Mouse (Mus musculus) fibroblast of lung, adult 2 months (primary cell): Measurements from ENCODE around the gene Sult4a1.
"Not testable (repeated sequence)": the region's sequence is repeated elsewhere in the genome, so short reads cannot be mapped to it uniquely, and the experiment has no call there.

ENCODE experiments used
- DNase-seq: peaks from one replicate; pipeline ENCODE4 v3.0.0-alpha.2; 2011; ENCODE audit warnings: low read depth

The Sult4a1 gene

DNA sequence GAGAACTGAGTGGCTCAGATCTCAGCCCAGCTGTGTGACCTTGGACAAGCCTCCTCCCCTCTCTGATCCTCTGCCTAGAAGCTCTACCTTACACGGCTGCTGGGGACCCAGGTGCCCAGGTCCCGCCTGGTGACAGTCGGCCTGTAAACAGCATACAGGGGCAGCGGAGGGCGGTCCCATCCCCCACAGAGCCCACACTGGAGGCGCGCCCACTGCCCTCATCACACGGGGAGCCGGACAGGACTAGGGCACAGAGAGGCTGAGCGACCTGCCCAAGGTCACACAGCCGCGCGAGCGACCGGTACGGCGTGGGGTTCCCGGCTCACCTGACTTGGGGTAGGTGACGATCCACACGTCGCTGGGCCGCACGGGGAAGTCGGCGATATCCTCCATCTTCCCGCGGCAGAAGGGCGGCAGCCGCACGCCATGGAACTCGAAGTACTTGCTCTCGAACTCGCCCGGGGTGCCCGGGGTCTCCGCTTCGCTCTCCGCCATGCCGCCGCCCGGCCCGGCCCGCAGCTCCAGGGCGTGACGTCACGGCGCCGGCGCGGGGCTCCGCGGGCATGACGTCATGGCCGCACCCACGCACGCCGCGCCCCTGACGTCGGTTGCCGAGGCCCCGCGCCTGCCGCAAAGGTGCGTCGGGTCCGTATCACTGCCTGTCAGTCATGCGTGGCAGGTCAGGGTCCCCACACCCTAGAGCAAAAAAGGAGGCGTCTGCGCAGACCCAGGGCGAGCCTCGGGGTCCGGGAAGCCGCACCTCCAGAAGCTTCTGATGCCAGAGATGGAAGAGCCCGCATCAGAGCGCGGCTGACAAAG lies at the start of gene Sult4a1:
TSS of gene Sult4a1 (minus strand) at position 650 of the 819 bp plus-strand sequence.
- no peak for DNase-seq

DNA sequence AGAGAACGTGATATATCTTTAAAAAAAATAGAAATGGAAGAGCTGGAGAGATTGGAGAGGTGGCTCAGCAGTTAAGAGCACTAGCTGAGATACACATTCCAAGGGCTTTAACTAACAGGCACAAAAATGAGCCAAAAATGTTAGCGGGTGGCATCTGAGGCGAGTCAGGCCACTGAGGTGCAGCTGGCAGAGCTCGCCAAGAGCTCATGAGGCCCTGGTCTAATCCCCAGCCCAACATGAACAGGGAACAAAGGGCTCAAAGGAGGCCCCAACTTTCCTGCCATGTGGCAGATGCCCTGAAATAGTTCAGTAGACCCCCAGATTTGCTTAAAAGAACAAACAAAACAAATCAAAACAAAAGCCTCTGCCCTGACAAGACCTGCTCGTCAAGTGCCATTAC lies 35.4 kb upstream of the Sult4a1 start:
- no peak for DNase-seq

DNA sequence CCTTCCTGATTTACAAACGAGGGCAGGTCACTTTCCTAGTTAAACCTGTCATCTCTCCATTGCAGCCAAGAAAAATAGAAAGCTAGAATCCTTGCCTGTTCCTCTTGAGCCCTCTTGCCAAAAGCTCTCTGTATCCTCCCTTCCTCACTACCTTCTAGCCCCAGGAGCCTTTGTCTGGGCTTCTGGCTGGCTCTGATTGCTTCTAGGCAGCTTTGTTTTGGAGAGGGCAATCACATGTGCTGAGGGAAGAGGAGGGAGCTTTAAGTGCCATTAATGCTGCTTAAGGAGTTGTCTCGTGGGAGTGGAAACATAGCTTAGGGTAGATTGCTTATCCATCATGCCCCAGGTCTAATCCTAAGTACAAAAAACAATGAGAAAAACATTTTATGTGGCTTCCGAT lies 34.6 kb upstream of the Sult4a1 start:
- no peak for DNase-seq

DNA sequence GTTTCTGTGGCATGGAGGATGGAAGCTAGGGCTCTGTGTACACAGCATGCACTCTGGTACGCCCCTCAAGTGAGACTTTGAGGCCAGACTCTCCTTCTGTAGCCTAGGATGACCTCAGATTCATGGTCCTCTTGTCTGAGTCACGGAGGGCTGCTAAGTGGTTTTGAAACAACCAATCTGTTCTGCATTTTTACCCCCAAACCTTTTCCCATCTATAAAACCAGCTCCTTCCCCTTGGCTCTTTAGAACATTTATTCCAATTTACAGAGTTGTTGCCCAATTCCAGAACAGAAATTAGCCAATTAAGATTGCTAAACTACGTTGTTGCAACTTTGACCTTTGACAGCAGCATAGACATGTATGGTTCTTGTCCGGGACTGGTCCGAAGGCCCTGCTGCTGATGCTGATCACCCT lies 34.0 kb upstream of the Sult4a1 start:
- no peak for DNase-seq

DNA sequence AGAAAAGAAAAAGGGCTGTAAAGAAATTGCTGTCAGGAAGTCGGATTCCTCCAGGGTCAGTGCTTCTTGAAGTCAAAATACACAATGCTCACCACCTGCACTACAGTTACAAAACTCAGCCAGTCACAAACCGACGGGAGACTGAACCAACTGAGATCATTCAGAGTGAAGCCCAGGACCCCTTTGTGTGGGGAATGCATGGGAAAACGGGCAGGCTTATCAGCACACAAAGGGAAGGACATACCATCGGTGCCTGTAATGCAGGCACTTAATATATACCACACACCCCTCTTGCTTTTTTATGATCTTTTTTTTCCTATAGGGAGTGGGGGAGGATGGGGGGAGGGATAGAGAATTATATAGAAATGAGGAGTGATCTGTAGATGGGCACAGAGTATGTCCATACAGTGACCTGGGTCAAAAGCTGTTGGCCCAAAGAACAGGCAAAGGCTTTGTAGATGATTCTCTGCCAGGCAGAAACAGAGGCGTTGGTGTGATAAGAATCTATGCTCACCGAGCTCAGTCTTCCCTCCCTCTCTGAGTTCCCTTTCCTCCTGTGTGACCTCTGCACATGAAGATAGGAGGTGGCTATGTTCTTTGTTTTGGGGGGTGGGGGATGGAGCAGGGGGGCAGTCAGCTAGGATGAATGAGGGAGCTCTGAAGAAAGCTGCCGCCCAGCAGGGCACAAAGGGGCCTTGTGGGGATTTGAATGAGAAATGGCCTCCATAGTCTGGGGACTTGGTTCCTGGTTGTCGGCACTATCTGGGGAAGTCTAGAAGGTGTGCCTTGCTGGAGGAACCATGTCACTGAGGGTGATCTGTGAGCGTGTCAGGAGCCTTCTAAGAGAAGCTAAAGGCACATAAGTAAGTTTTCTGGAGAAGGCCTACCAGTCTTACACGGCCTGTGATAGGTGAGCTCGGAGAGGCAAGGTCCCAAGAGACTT lies 31.2 kb upstream of the Sult4a1 start:
- DNase-seq = no peak

DNA sequence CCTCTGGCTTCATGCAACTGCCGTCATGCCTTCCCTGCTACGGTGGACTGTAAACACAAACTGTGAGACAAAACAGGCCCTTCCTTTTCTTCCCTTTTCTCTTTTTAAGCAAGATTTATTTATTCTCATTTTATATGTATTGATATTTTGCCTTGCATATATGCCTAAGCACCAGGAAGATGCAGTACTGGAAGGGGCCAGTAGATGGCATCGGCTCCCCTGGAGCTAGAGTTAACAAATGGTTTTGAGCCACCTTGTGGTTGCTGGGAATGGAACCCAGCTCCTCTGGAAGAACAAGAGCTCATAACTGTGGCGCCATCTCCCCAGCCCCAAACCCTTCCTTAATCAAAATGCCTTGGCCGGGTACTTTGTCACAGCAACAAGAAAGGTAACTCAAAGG lies 29.9 kb upstream of the Sult4a1 start:
- peak; percentile 6 for DNase-seq

DNA sequence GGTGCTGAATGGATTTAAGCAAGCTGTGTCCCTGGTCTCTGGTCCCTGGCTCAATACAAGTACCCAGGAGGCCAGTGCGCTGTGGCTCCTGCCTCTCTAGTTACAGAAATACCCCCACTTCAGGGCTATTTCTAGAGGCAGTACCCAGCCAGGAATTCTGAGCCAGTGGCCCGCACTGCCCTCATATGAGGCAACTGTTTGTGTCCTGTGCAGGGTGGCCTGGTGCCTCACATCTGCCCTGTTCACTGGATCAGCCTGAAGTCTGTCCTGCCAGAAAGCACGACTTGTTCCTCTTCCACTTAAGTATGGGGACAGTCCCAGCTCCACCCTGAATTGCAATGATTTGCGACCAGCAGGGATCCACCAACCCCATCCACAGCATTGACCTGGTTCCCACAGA lies 27.9 kb upstream of the Sult4a1 start:
- DNase-seq = no peak

DNA sequence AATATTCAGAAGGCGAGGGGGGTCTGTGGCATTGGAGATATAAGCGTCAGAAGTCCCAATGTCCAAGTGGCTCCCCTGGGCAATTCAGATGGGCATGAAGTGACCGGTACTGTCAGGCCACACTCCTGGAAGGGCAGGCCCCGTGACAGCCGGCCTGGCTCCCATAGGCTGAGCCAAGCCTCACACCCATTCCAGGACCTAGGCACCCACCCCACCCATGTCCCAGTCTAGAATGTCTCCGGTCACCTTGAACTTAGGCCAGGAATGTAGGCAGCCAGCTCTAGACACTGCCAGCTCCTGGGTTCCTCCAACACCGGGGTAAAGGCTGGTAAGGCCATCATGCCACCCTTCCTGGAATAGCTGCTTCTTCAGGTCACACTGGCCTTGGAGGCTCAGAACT lies 26.4 kb upstream of the Sult4a1 start:
- DNase-seq = no peak

DNA sequence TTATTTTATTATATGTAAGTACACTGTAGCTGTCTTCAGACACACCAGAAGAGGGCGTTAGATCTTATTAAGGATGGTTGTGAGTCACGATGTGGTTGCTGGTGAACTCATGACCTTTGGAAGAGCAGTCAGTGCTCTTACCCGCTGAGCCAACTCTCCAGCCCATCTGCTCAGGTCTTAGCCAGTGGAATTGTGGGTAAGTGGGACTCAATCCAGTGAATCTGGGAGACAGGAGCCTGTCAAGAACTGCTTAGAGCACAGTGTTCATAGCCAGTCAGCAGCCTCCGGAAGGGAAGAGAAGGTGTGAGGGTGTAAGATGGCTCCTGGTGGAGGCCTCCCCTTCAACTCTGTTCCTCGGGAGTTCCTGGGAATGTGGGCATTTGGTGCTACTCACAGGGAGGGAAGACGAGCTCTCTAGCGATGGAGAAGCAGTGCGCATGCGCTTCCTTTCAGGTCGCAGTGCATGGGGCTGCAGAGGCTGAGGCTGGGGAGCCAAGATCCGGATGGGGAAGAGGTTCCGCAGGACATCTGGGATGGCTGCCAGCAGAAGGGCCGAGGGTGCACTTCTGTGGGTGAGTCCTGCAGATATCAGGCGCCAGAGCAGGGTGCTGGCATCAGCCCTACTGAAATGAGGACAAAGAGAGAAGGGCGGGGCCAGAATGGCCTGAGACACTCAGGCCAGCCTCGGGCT lies 25.7 kb upstream of the Sult4a1 start:
- DNase-seq = no peak

DNA sequence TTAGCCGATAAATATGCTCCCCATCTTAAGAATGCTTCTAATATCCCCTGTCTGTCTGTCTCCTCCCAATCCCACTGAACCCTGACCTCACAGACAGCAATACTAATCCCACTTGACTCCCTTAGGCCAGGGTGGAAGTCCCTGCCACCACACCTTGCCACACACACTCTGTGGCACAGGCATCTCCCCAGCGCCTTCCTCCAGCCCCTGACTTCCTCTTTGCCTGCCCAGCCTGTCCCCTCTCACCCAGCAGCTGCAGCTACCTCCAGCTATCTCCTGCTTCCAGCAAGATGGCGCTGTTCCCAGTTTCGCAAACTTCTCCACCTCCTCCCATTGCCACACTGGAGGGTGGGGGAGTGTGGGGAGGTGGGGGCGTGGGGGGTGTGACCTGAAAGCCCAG lies 21.3 kb upstream of the Sult4a1 start:
- no peak for DNase-seq

DNA sequence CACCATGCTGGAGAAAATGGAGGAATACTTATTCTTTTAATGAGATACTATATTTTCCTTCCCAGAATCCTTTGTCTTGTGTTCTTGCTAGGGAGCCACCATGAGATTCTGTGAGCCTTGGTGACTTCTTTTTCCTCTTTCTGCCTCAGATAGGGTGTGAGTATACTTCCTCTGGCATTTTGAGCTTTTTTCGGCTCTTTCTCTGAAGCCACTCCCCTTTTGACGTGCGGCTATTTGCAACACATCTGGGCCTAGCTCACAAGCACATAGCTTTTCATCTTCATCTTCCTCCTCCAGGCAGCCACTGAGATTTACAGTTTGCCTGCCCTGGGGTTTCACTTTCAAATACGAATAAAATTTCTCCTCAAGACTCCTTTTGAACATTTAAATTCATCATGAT lies 20.9 kb upstream of the Sult4a1 start:
- DNase-seq = no peak

DNA sequence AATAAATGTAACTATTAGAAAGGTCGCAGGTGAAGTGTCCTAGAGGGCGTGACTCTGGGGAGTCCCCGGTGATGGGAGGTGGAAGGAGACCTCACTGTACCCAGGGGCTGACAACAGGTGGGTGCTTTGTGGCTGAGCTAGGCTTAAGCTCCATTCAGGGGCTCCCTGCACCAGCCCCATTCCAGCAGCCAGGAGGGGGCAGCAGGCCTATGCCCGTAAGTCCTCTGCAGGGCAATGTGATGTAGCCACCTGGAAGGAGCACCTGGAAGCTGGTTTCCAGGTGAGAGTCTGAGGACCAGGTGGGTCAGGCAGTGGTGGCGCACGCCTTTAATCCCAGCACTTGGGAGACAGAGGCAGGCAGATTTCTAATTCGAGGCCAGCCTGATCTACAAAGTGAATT lies 18.5 kb upstream of the Sult4a1 start:
- no peak for DNase-seq

DNA sequence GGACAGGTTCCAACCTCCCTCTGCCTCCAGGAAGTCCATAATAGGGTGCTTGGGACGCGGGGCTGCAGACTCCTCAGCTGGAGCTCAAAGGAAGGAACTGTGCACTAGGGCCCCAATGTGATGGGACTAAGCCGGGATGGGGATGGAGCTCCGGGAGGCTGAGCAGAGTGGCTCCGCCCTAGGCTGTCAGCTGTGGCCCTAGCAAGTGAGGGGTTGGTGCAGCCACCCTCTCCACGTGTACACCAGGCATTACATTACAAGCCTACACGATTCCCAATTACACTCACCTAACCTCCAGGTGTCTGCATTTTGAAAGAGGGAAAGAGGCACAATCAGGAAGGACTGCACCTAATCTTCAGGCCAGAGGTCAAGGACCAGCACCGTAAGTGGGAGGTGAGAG lies 17.5 kb upstream of the Sult4a1 start, which contains the start of gene Pnpla5:
TSS of gene Pnpla5 (minus strand) at position 101 of the 400 bp plus-strand sequence.
- no peak for DNase-seq

DNA sequence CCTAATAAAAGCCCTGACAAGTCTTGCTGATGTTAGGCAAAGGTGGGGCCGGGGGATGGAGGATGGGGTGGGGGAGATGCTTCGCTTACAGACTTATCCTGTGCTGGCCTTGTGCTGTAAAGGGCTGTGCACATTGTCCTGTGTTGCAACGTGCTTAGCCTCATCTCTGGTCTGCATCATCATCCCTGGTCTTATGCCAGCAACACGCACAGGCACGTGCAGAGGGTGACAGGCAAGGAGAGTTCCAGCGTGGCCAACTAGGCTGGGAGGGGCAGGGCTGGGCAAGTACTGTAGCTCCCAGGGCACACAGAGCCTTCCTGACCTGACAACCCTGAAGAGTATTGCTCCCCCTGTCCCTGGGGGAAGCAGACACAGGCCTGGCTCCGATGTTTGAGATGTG lies 15.5 kb upstream of the Sult4a1 start:
- DNase-seq = no peak

DNA sequence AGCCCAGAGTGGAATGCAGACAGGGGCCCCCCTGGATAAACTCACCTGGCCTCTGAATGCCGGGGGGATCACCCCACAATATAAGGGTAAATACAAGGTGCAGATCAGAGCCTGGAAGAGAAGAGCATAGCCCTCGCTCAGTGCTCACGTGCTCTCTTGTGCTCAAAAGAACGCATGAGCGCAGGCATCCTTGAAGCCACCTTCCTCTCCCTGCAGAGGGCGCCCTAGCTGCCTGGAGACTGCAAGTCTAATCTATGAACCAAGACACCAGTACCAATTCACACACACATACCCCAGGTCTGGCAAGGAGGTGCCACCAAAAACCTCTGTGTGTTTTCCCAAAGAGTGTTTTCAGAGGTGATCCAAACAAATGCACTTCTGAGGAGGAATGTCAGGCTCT lies 15.1 kb upstream of the Sult4a1 start:
- DNase-seq = no peak

DNA sequence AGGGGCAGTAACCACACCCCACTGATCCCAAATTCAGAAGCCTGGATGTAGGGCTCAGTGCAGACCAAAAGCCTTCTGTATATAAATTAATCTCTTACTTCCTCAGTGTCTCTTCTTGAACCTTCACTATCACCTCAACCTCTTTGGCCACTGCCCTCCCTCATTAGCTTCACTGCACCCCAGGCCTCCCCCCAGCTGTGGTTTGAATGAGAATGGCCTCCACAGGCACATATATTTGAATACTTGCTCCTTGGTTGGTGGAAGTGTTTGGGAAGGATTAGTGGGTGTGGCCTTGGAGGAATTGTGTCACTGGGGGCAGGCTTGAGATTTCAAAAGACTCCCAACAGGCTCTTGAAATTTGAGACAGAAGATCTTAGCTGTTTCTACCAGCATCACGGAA lies 10.9 kb upstream of the Sult4a1 start:
- no peak for DNase-seq

DNA sequence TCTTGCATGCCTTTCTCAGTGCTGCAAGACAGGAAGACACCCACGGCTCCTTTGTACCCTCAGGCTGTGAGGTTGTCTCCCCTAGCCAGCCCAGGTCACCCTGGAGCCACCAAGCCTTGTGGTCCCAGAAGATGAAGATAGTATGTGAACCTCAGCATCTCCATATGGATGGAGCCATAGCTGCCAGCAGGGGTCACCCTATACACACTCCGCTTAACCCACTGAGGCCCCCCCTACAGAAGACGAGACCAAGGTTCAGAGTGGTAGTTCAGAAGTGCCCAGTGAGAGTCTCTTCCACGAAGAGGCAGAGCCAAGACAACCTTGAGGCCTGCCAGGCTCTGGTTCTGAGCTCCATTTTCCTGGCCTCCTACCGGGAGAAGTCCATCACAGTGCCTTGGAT lies 10.2 kb upstream of the Sult4a1 start:
- DNase-seq = no peak

DNA sequence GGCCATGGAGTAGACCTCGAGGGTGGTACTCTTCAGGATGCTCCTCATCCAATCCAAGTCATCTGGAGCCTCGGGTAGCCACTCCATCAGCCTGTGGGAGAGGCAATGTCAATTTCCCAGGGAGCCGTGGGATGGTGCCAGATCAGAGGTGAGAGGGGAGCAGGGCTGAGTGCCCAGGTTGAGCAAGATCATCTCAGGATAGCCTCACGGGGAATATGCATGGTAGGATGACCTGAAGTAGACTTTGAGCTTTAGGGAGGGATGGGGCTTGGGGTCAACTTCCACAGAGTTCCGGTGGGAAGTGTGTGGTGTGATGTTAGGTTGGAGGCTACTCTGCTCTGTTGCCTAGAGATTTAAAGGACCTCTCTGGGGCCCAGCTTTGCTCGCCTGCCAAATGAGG lies 8.3 kb upstream of the Sult4a1 start:
- DNase-seq = no peak

DNA sequence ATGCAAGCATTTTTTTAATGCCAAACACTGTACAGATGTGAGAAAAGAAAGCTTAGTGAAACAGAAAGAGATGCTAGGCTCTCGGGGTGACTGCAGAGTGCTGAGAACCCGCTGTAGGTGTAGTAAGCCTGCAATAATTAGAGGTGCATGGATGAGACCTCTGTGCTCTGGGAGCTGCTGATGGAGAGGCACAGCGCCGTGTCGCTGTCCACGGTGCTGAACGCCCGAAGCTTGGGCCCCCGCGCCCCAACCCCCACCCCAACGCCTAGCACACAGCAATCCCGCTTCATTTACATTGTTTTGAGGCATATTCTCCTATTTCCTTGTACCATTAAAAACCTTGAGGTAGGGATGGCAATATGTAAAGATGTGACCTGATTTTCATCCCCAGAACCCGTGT lies 3.3 kb upstream of the Sult4a1 start:
- no peak for DNase-seq

DNA sequence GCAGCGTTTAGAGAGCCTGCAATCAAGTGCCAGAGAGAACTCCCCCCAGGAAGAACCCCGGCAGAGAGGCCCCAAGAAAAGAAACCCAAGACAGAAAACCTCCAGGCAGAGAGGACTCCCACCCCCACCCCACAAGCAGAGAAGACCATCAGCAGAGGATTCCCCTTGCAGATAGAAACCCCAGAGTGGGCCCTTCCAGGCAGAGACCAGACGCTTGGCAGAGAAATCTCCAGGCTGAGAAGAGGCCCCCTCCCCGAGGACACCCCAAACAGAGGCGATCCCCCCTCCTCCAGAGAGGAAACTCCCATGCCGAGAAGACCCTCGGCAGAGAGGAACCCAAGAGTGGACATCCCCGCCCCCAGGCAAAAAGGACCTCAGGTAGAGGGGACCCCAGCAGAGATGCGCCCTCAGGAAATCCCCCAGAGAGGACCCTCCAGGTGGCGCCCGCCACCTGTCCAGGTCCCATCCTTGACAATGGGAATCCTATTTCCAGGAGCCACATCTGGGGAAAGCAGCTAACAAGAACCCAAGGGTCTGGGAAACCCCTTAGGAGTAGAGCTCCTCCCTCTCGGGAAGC lies 458 bp upstream of the Sult4a1 start:
- DNase-seq = no peak

DNA sequence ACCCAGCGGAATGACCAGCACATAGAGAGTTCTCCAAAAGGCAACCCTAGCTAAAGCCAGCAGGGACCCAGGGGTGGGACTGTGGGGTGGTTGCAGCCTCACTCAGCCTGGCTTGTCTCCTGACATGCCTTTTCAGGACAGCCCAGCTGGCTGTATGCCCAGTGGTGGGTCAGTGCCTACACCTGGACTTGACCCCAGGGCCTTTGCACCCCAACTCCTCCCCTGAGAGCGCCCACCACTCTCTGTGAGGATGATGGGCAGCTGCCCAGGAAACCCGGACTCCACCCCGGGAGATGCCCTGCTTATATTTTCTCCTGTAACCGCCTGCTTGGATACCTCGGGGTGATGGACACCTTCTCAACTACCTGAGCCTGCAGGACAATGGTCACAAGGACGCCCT lies 928 bp downstream of the Sult4a1 start:
- no peak for DNase-seq

DNA sequence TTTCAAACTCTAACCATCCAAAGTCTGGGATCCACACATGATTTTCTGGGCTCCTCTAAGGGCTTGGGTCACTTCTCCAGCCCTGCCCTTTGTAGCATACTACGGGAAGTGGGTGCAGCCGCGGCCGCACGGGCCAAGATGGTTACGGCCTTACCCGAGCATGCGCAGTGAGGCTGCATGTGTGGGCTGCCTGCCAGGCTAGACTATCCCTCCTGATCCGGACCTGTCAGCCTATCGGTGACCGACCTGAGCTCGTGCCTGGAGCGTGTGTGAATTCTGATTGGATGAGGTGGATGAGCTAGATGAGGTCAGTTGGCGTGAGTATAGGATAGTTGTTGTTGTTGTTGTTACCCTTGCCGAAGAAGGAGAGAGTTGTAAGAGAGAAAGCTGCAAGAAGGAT lies 8.0 kb downstream of the Sult4a1 start:
- not testable (repeated sequence) for DNase-seq
